Mouse (Mus musculus) hematopoietic stem cell, adult 5-6 weeks (primary cell): Measurements from ENCODE around the gene Apip. TPM values are rescaled to one million over a fixed set of nuclear protein-coding genes. Genes with fewer than 3 reads are reported as not detected.

Experiments
- ATAC-seq, 2 experiments: fragments of 125-278 bp in 1 of 2; replicated peaks in 1 of 2; 2 replicates each; pipeline ENCODE4 v1.8.0; 2016 to 2017; ENCODE audit warnings: inconsistent platforms in 2 of 2, mild to moderate bottlenecking in 2 of 2, moderate number of reproducible peaks in 2 of 2, low read depth in 1 of 2, moderate TSS enrichment in 1 of 2; ENCODE audit not compliant: low FRiP score in 2 of 2, poor library complexity in 2 of 2, severe bottlenecking in 2 of 2, insufficient read depth in 1 of 2, low TSS enrichment in 1 of 2
- total RNA-seq: library from RNA; stranded (forward); fragments of 172-1452, 232-1000 nt; gene quantifications from 2 replicates; pipeline ENCODE4 v1.2.3, GENCODE M21; 2017

Gene Apip
- 21.6 and 29.8 TPM in 2 replicates for total RNA-seq

DNA sequence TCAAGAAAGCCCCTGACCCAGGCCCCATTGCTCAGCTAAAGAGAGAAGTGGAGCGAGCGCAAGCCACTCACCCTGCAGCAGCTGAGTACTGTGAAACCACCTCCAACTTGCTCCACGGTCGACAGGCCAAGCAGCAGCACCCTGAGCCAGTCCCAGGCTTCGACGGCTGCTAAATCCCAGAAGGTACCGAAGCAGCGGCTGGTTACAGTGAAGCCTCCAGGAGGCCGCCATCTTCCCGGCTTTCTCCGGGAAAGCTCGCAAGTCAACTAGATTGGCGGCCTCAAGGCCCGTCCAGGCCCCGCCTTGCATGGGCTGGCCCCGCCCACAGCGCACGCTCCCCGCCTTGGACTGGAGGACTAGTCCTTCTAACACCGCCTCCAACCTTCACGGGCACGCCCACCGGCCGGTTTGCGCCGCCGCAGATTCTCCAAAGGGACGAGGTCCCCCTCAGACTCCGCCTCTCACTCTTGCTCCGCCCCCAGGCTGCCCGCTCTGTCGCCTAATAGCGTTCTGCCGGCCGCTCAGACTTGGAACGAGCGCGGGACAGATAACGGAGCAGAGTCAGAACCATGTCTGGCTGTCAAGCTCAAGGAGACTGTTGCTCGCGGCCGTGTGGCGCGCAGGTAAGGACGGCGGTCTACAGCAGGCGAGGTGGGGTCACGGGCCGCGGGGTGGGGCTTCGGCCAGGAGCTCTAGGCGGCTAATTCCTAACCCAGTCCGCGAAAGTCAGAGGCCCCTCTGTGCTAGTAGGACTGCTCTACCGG lies at the start of gene Apip, which contains the start of gene Pdhx:
Gene Apip, plus strand, starts transcription at position 457 of the 764 bp plus-strand sequence.
Gene Pdhx, minus strand, starts transcription at position 295 of the 764 bp plus-strand sequence.
- peak; percentile 97 to 98 for ATAC-seq

DNA sequence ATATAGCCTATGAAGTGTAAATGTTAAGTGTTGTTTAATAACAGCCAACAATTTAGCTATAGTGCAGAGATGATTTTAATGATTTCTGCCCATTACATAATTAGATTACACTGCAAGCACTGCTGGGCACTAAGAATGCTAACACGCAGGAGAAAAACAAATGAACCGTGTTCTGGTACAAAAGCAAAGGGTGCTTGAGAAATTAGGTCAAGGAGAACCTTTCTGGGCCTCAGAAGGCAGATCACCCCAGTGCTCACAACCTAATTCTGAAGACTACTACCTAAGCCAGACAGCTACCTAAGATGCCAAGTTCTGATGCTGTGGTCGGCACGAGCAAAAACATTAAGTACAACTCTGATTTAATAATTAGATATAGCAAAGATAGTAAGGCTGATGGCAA lies 35.6 kb upstream of the Apip start:
- ATAC-seq: no peak

DNA sequence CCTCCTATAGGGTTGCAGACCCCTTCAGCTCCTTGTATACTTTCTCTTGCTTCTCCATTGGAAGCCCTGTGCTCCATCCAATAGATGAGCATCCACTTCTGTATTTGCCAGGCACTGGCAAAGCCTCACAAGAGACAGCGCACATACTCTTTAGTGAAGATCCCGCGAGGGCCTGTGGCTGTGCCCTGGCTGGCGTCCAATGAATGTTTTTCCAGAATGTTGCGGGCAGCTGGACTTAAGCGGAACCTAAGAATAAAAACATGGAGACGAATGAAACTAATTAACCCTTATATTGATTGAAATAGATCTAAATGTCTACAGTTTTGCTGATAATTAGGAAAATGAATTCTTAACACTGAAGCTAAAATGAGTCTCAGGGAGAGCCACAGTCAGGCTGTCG lies 32.6 kb upstream of the Apip start:
- no peak for ATAC-seq

DNA sequence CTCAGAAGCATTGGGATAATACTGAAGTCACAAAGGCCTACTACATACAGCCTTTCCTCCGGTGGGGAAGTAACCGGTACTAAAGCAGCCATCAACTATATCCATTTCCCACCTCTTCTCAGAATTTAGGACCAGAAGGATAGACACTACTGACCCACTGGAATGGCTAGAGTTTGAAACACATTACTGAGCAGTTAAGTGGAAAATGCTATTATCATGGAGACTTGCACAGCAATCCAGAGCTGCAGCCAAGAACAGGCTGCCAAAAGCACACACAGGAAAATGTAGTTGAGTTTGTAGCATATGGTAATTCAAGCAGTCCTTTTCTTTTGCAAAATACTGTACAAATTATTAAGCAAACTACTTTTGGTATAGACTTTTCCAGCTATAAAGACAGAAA lies 28.2 kb upstream of the Apip start:
- ATAC-seq: no peak

DNA sequence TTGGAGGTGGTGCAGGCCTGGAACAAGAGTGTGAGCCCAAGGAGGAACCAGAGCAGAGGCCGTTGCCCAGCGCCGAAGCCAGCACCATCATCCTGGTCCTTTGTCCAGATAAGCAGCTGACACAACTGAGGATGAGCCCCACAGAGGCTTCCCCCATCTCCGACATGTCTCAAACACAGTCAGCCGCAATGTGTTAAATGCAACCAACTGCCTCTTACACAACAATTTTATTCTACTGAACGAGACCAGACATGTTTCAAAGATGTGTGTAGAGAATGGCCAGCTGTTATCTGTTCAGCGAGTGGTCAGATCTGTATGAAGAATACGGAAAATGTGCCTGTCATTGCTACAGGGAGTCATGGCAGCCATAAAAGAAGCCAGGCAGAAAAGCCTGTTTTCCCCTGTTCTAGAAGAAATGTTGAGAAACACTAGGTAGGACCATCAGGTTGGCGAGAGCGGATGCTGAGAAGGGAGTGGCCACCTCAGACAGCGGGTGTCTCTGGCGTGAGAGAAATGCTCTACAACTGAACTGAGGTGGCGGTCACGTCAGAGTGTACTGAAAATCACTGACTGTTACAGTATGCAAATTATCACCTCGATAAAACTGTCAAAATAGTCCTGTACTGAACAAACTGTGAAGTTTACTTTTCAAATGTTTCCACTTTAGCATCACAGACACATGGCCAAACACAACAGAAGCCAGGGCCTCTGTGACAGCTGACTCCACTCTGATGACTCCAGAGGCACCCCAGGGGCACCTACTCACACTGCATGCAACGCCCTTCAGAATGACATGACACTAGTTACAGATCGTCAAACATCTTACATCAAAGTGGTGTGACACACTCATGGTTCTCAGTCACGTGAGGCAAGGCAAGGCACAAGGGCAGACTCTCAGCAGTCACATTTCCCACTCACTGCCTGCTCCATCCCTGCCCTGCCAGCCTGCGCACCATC lies 21.3 kb upstream of the Apip start:
- ATAC-seq: no peak

DNA sequence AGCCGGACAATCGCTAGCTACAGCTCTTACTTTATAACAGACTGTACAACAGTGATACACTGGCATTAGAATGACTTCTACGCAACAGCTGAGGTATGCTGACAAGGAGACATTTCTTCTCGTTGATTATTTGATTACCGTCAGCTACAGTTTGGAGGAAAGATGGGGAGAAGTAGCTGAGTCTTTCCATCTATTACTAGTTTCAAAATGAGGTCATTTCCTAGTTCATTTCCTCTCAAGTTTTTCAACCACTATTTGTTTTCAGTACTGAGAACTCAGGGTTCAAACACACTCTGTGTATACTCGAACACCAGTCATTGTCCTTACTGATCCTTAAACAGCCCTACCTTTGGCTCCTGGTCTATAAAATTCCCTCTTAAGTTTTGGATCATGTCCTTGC lies 17.7 kb upstream of the Apip start:
- no peak for ATAC-seq

DNA sequence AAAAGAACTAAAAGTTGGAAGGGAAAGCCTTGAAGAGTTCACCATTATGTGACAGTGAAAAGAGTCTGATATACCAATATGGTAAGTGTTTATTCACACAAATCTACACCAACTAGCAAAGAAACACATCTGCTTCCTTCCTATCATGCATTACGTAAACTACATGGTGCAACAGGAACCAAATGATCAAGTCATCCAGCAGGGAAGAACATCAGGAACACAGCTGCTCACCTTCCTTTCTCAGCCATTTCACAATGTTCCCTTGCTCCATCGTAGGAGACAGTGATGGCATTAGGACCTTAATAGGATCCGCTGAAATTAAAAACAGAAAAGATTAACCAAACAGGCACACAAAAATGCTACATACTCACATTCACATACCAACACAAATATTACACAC lies 15.2 kb upstream of the Apip start:
- no peak; a peak in 1 of 4 replicates for ATAC-seq

DNA sequence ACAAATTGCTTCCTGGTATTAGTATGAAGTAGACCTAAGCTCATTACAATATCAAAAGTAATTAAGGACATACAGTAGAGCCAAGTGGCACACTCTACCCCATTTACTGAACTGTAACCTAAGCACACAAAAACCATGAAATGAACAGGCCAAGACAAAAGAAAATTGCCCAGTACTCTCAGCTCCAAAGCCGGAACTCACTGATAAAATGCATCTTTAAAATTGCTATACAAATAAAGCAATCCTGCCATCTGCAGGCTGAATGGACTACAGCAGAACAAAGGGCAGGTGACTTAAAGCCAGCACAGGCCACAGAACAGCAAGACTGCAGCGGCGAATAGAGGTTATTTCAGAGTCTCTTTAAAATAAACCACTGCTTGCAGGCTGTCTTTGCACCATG lies 10.6 kb upstream of the Apip start:
- peak; percentile 56 to 89 for ATAC-seq

DNA sequence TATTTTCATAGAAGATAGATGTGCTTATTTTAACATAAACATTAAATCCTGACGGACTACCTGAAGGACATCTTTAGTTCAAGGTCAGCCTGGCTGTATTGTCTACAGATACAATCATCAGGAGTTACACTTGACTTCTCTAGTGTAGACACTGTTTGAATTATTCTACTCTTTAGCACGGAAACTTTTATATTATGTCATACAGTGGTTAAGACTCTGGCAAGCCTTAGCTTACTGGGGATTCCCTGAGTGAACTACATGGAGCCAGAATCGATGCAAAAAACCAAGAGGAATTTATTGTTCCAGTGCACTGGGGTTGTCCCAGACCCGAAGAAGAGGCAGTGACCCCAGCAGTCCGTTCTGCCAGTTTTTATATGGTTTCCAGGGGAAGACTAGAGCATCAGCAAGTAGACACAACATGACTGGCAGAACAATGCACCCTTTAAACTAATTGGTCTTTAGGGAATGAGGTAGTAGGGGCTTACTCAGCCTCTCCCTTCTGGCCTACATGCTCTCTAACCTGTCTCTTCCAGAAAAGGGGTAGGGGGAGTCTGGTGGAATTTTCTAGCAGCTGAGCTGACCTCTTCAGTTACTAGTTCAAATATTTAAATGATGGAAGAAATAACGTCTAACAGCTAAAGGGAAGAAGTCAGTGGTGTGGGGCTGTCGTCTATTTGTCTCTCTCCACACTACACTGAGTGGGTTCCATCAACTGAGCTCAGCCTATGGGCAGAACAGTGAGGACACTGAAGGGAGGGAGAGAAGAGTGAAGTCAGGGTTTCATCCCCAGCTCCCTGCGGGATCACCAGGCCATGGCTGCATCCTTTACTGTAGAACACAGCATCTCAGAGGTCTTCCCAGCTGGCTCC lies 6.6 kb upstream of the Apip start:
- no peak for ATAC-seq

DNA sequence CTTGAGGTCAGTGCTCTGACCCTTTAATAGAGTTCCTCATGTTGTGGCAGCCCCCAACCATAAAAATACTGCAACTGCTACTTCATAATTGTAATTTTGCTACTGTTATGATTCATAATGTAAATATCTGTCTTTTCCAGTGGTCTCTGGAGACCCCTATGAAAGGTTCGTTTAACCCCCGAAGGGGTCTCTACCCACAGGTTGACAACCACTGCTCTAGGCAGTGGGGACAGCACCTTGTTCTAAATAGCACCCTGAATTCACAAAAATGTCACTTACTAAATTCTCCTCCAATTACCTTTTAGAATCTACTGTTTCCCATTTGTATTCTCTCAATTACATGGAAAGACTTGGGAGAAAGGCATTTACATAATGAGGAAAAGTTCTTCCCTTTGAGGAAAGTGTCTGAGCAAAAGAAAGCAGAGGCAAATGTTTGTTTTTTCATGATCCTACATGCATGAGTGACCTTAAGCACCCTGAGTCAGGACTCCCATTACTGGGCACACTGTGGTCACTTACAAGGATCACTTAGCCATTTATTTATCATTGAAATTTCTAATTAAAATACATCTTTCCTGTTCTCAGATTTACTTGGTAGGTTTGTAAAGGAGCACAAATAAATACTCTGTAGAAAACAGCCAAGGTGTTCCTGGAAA lies 5.8 kb upstream of the Apip start:
- no peak for ATAC-seq

DNA sequence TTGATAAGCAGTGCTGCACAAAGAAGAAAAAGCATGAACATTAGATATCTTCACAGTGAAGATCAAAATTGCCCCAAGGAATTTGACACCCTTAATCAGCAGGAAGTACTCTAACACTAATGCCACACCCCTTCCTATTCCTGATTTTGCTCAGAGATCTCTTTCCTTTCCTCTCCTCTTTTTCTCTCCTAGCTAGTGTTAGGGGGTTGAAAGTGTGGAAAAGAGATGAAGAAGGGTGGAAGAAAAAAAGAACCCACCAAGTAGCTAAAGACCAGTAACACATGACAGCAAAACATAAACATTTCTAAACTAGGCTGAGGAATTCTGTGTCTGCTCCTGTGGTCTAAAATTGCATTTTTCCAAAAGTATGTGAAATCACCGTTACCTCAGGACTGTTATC lies 4.9 kb upstream of the Apip start:
- no peak for ATAC-seq

DNA sequence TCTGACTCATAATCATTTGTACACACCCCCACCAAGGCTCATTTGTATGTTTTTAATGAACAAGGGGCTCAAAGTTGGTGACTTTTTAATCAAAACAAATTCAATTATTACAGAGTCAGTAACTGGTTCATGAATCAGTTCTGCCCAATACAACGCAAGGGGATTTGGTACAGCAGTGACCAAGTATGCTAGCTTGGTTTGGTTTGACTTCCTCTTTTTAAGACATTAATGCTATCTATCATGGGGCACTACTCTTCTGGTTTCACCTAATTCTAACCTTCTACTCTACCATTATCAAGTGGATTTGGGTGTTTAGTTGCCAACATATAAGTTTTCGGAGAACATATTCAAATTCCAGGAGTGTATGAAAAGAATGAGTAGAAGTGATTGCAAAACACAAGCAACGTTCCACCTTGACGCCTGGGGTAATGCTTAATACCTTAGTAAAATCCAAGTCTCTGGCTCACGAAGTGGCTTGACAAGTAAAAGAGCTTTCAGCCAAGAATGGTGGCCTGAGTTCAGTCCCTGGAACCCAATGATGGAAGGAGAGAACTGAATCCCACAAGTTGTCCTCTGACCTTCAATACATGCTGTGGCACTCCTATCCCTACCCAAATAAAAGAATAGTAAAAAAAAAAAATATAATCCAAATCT lies 3.6 kb upstream of the Apip start:
- no peak for ATAC-seq

DNA sequence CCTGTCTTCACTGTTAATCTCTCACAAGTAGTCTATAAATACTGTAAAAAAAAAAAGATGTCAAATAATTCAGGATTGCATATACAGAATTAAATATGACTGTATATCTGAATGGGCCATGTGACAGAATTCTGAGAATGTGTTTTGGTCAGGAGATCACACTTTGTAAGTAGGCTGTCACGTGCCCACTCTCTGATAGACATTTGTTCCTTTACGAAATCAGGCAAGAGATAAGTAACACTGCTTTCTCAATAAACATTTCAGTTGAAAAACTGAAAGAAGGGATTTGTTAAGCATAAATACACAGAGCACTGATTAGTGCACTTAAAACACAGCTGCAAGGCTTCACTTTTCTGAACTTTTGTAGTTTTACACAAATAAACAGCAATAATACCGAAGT lies 2.9 kb upstream of the Apip start:
- ATAC-seq: no peak

DNA sequence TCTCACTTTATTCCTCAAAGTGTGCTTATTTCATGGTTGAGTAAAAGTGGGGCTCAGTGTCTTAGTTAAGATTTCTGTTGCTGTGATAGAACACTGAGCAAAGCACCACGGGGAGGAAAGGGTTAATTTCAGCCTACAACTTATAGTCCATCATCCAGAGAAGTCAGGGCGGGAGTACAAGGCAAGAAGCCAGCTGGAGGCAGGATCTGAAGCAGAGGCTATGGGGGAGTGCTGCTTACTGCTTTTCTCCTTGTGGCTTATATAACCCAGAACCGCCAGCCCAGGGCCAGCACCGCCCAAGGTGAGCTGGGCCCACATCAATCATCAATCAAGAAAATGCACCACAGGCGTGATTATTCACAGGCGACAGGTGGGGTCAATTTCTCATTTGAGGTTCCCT lies 7.6 kb downstream of the Apip start:
- no peak for ATAC-seq

DNA sequence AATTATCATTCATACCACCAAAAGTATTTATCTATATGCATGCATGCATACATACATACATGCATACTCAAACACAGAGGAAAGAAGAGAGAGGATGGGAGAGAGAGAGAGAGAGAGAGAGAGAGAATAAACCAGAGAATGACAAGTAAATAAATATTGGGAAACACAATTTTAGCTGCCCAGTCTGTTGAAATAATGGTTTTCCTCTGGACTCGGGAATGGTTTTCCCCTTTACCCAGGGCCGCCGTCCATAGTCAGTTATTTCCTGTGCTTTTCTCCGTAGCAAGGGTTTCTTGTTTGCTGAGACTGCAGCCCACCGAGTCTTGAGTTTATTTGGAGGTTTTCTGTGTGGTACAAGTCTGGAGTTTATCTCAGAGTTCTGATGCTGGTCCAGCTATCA lies 8.2 kb downstream of the Apip start:
- ATAC-seq: no peak

DNA sequence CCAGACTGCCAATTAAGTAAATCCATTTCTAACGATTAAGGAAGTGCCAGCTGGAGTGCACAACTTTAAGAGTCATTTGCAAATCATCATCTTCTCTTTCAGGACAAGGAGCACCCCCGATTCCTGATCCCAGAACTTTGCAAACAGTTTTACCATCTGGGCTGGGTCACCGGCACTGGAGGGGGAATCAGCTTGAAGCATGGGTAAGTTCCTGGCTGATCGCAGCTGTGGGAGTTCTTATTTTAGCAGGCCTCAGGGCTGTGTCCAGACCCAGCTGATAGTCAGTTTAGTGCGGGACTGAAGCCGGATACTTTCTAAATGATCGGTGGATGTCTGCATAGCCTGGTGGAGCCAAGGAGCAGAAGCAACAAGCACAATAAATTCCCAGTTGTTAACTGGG lies 9.4 kb downstream of the Apip start:
- ATAC-seq: no peak

DNA sequence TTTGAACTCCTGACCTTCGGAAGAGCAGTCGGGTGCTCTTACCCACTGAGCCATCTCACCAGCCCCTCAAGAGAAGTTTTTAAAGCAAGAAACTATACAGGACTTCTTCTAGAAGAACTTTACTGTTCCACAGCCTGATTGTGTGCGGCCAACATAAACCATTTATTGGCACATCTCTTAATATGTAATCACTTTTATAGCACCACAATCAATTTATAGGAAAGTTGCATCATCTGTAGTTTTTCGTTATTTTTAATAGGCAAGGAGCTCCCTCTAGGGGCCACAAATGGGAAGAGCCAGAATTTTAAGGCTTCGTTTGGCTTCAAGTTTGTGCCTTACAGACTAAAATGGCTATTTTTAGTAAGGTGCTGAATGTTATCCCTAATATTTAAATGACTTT lies 11.0 kb downstream of the Apip start:
- ATAC-seq: no peak
